Mouse (Mus musculus) kidney, embryonic 14.5 days (tissue): ENCODE measurements around the gene Srm. TPM values are rescaled to one million over a fixed set of nuclear protein-coding genes. Genes with fewer than 3 reads are reported as not detected.

Experiments used
- ATAC-seq: fragments of 200-750 bp; cut with Nextera tagmentation; 2 replicates; pipeline ENCODE4 v1.8.0; 2017; ENCODE audit warnings: moderate number of reproducible peaks, mild to moderate bottlenecking, moderate TSS enrichment, moderate library complexity; ENCODE audit not compliant: low FRiP score, low TSS enrichment
- H3K27ac ChIP-seq: fragments of 300-500 bp; sonication (generic); 2 replicates; pipeline ENCODE4 v1.5.1; 2014; ENCODE audit warnings: low read depth, mild to moderate bottlenecking, low read length, moderate library complexity, mixed read lengths
- H3K27me3 ChIP-seq: fragments of 300-500 bp; sonication (generic); 2 replicates; pipeline ENCODE4 v1.6.1; 2014; ENCODE audit warnings: mild to moderate bottlenecking, low read length; ENCODE audit not compliant: control insufficient read depth, insufficient read depth
- H3K36me3 ChIP-seq: fragments of 300-500 bp; sonication (generic); 2 replicates; pipeline ENCODE4 v1.6.1; 2014; ENCODE audit warnings: low read length, mixed read lengths; ENCODE audit not compliant: control insufficient read depth, insufficient read depth
- H3K4me1 ChIP-seq: fragments of 300-500 bp; sonication (generic); 2 replicates; pipeline ENCODE4 v1.6.1; 2014; ENCODE audit warnings: low read length, mixed read lengths; ENCODE audit not compliant: control insufficient read depth, insufficient read depth
- H3K4me2 ChIP-seq: fragments of 300-500 bp; sonication (generic); replicated peaks from 2 replicates; pipeline ENCODE4 v1.6.1; 2014; ENCODE audit warnings: low read depth, mild to moderate bottlenecking, low read length
- H3K4me3 ChIP-seq: fragments of 300-500 bp; sonication (generic); 2 replicates; pipeline ENCODE4 v1.5.1; 2014; ENCODE audit warnings: mild to moderate bottlenecking, low read length
- H3K9ac ChIP-seq: fragments of 300-500 bp; sonication (generic); 2 replicates; pipeline ENCODE4 v1.6.1; 2014; ENCODE audit warnings: low read depth, mild to moderate bottlenecking, low read length, moderate library complexity
- H3K9me3 ChIP-seq: fragments of 300-500 bp; sonication (generic); 2 replicates; pipeline ENCODE4 v1.6.1; 2016; ENCODE audit warnings: low read length; ENCODE audit not compliant: control insufficient read depth
- WGBS: fragments of 180-500 bp; shearing (Covaris S2); extraction: QIAGEN DNeasy Blood & Tissue Kit; methylation state at CpG from one replicate; pipeline ENCODE4 v1.1.7; 2014; 5-methylcytosine and 5-hydroxymethylcytosine counted together
- polyA plus RNA-seq: library from polyadenylated mRNA; unstranded; fragments of >200 nt; fragmentation: Nextera tagmentation; extraction: Ambion mirVana; gene quantifications from 2 replicates; pipeline ENCODE4 v1.2.1, GENCODE M21; 2014

Gene Srm
- polyA plus RNA-seq, 1 experiment from 2014 or later = 242 TPM

DNA sequence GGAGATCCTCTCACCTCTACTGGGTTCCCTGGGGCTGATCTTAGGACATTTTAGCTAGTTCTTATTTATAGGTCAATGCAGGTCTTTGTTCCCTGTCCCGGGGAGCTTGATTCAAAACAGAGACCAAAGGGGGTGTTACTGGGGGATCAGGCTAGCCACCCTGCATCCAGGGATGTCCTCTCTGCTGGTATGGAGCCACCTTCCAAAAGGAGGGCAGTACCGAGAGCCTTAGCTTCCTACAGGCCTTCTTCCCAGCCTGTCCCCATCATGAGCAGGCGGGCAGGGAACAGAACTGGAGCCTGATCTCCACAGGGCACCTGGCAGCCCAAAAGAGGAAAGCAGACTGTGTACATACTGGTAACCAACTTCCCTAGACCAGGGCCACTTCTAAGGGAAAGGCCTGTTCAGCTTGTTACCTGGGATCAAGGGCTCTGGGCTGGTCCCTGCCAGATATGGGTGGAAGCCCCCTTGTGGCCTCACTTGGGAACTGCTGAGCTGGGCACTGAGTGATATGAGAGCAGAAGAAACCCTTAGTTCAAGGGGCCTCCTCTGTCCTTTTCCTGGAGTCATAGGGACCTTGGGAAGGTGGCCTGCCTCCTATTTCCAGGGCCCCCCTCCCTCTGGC is 13.3 kb downstream of the Srm start:
- ATAC-seq = no peak
- 94% methylated on average over 3 of the region's 3 CpGs for WGBS
- H3K9me3 ChIP-seq = no peaks in the 10 kb centered on the region

GRCm38 (mm10) chr4:148607758-148608157 is 16.5 kb downstream of the Srm start:
- Histone ChIP-seq H3K27me3 (no peaks in the 10 kb centered on the region), H3K4me3 (no peak overlapping the region), H3K36me3 (peaks cover 11% of the 10 kb centered on the region; the same call in 1 of the 2 replicates), H3K9me3 (no peaks in the 10 kb centered on the region), H3K9ac (no peak overlapping the region), H3K27ac (no peak overlapping the region), H3K4me1 (0 out of 2 replicates have a peak, but pooled peaks cover 4% of the 10 kb centered on the region), H3K4me2 (no peak overlapping the region)
- no peak for ATAC-seq
- WGBS = 30% methylated on average over 5 of the region's 5 CpGs

More for the DNA sequence above, 13.3 kb downstream of the Srm start:
- Histone ChIP-seq H3K27ac (no peak overlapping the region), H3K4me1 (0 out of 2 replicates have a peak, but pooled peaks cover 4% of the 10 kb centered on the region), H3K27me3 (no peaks in the 10 kb centered on the region), H3K4me2 (no peak overlapping the region), H3K36me3 (no peaks in the 10 kb centered on the region), H3K9ac (no peak overlapping the region), H3K4me3 (no peak overlapping the region)

- WGBS = 82% methylated on average over 5 of the region's 5 CpGs
- no peak overlapping the region for H3K27ac ChIP-seq
Measured at GRCm38 (mm10) chr4:148609805-148610204, 18.5 kb downstream of the Srm start.

DNA sequence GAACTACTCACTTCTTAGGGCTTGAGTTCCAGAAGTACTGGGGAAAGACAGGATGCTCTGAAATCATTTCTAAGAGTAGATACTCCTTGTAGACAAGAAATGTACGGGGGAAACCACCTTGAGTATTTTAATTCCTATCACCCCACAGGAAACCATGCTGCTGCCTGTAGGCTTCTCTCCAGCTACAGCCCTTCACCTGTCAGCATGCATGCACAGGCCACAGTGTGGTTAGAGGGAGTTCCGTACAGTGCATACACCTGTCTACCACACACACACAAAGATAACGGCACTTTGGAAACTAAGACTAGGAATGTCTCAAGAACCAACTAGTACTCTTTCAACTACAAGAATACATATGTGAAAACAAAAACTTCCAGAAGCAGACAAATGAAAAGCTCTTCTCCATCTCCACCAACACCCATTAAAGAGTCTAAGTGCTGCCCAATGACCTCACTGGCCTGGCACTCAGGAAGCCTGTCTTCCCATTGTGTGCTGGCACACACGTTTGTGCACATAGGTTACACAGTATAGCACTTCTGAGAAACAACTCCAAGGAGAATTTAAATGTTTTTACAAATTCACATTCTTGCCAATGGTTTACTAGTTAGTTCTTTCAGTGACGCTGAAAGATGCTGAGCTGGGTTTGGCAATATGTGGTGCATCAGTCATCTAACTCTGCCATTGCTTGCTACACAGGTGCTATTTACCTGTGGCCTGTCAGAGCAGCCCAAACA is 19.5 kb downstream of the Srm start:
- no peak for ATAC-seq
- Histone ChIP-seq H3K4me1 (0 out of 2 replicates have a peak, but pooled peaks cover 4% of the 10 kb centered on the region), H3K36me3 (peaks cover 40% of the 10 kb centered on the region), H3K27ac (no peak overlapping the region), H3K27me3 (no peaks in the 10 kb centered on the region), H3K9me3 (no peaks in the 10 kb centered on the region), H3K4me2 (no peak overlapping the region), H3K9ac (no peak overlapping the region), H3K4me3 (no peak overlapping the region)
- 76% methylated on average over 5 of the region's 5 CpGs for WGBS

More at GRCm38 (mm10) chr4:148609805-148610204, 18.5 kb downstream of the Srm start:
- 0 out of 2 replicates have a peak, but pooled peaks cover 4% of the 10 kb centered on the region for H3K4me1 ChIP-seq
- no peaks in the 10 kb centered on the region for H3K9me3 ChIP-seq
- H3K36me3 ChIP-seq = peaks cover 30% of the 10 kb centered on the region; the same call in 1 of the 2 replicates
- H3K4me2 ChIP-seq = no peak overlapping the region
- H3K9ac ChIP-seq = no peak overlapping the region
- no peak overlapping the region for H3K4me3 ChIP-seq
- no peaks in the 10 kb centered on the region for H3K27me3 ChIP-seq
- no peak for ATAC-seq

- H3K27me3 ChIP-seq = no peaks in the 10 kb centered on the region
- no peak overlapping the region for H3K27ac ChIP-seq
- H3K9ac ChIP-seq = no peak overlapping the region
- no peak overlapping the region for H3K4me3 ChIP-seq
- H3K36me3 ChIP-seq = peaks cover 57% of the 10 kb centered on the region
- H3K9me3 ChIP-seq = no peaks in the 10 kb centered on the region
- 0 out of 2 replicates have a peak, but pooled peaks cover 4% of the 10 kb centered on the region for H3K4me1 ChIP-seq
- H3K4me2 ChIP-seq = no peak overlapping the region
- ATAC-seq = no peak
- WGBS = 47% methylated on average over 4 of the region's 4 CpGs
Measured at GRCm38 (mm10) chr4:148612557-148612956, 21.3 kb downstream of the Srm start.

GRCm38 (mm10) chr4:148613738-148614137 is 22.4 kb downstream of the Srm start:
- Histone ChIP-seq H3K4me3 (no peak overlapping the region), H3K9me3 (no peaks in the 10 kb centered on the region), H3K27me3 (no peaks in the 10 kb centered on the region), H3K4me1 (0 out of 2 replicates have a peak, but pooled peaks cover 4% of the 10 kb centered on the region), H3K4me2 (no peak overlapping the region), H3K36me3 (peaks cover 67% of the 10 kb centered on the region), H3K9ac (no peak overlapping the region), H3K27ac (no peak overlapping the region)
- no peak for ATAC-seq
- 89% methylated on average over 9 of the region's 9 CpGs for WGBS

DNA sequence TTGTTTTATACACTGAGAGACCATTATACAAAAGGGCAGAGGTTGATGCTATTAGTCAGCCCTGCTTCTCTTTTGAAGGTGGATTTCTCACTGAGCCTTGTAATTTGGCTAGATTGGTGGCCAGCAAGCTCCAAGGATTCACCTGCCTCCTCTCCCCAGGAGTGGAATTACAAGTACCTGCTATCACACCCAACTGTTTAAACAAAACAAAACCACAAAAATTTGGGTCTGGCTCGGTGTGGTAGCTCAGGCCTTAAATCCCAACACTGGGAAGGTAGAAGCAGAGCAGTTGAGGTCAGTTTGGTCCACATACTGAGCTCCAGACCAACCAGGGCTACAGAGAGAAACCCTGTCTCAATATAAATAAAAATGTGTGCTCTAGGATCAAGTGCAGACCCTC is 28.5 kb downstream of the Srm start:
- WGBS = 86% methylated on average over 1 of the region's 1 CpGs
- H3K36me3 ChIP-seq = peaks cover 96% of the 10 kb centered on the region
- no peak for ATAC-seq
- H3K4me1 ChIP-seq = peaks cover 8% of the 10 kb centered on the region; the same call in 1 of the 2 replicates
- no peaks in the 10 kb centered on the region for H3K27me3 ChIP-seq
- no peaks in the 10 kb centered on the region for H3K9me3 ChIP-seq
- H3K9ac ChIP-seq = no peak overlapping the region
- H3K4me2 ChIP-seq = no peak overlapping the region
- no peak overlapping the region for H3K4me3 ChIP-seq
- H3K27ac ChIP-seq = no peak overlapping the region

DNA sequence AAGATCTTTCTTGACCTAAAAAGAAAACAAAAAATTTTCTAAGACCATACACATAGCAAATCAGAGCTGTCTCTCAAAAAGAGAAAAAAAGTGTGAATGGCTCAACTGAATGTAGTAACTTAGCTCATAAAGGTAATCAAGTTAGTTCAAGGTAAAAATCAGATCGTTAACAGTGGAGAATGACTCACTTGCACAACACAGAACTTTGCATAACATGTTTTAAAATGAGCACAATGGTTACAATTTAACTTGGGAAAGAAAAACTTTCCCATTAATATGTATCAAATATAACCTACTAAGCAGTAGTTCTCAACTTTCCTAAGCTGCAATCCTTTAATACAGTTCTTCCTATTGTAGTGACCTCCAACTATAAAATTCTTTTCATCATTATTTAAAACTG is 29.4 kb downstream of the Srm start:
- Histone ChIP-seq H3K4me2 (no peak overlapping the region), H3K4me3 (no peak overlapping the region), H3K4me1 (peaks cover 12% of the 10 kb centered on the region; the same call in 1 of the 2 replicates), H3K27me3 (no peaks in the 10 kb centered on the region), H3K27ac (no peak overlapping the region), H3K9ac (no peak overlapping the region), H3K36me3 (peaks cover 91% of the 10 kb centered on the region), H3K9me3 (no peaks in the 10 kb centered on the region)
- WGBS = 89% methylated on average over 1 of the region's 1 CpGs
- no peak for ATAC-seq

DNA sequence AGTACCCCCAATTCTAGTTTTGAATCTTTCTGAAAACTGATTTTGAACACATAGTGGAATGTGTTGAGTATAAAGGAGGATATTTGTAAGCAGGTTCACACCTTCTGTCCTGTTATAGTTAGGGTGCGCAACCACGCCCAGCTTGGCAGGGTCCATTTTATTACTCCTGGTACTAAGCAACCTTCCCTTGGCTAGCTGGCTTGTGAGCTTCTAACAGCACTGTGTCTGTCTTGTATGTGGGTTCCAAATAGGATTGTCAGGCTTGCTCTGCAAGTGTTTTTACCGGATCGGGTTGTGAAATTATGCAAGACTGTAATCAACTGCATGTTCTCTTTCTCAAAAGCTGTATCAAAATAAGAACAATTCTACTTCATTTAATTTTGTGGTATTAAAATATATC is 31.2 kb downstream of the Srm start:
- no peaks in the 10 kb centered on the region for H3K27me3 ChIP-seq
- peaks cover 73% of the 10 kb centered on the region for H3K36me3 ChIP-seq
- no peak overlapping the region; the same call in 1 of the 2 replicates for H3K9ac ChIP-seq
- H3K4me3 ChIP-seq = no peak overlapping the region
- WGBS = 96% methylated on average over 4 of the region's 4 CpGs
- no peak overlapping the region for H3K4me2 ChIP-seq
- ATAC-seq = no peak
- peaks cover 12% of the 10 kb centered on the region; the same call in 1 of the 2 replicates for H3K4me1 ChIP-seq
- no peak overlapping the region for H3K27ac ChIP-seq
- no peaks in the 10 kb centered on the region for H3K9me3 ChIP-seq
